Mouse (Mus musculus) left cerebral cortex, postnatal 4 days (tissue): ENCODE measurements at regions not wholly inside any gene's neighbourhood (a gene's known extent, or its start where the extent isn't known, plus 50 kb on each side); places are given as distances from the start of the nearest gene placed in this dataset.

Experiments used
- DNase-seq: peaks from one replicate; pipeline ENCODE4 v3.0.0-alpha.2; 2022
- intact Hi-C: fragments of 180-260 bp; cut with DNase I; formaldehyde crosslinking; loops from one replicate; pipeline ENCODE4 v1.15.1; 2025

- intact Hi-C loops, result no loop called here
- DNase-seq, result no peak
Measured at GRCm38 (mm10) chr4:66622650-66623394, 204.6 kb upstream of the Tlr4 start.

- DNase-seq, result no peak
- intact Hi-C loops, result no loop called here
Measured at GRCm38 (mm10) chr4:66618811-66619440, 208.5 kb upstream of the Tlr4 start.

- no peak for DNase-seq
- intact Hi-C loops, result no loop called here
Measured at GRCm38 (mm10) chr4:66617743-66618736, 209.3 kb upstream of the Tlr4 start.

- no peak for DNase-seq
- intact Hi-C loops, result no loop called here
Measured at GRCm38 (mm10) chr4:66617101-66617500, 210.3 kb upstream of the Tlr4 start.

- DNase-seq, result no peak
- intact Hi-C loops, result no loop called here
Measured at GRCm38 (mm10) chr4:66604849-66605248, 200.4 kb upstream of the Astn2 start.

- DNase-seq, result no peak
- intact Hi-C loops, result no loop called here
Measured at GRCm38 (mm10) chr4:66598737-66599136, 194.3 kb upstream of the Astn2 start.

GRCm38 (mm10) chr4:66586647-66587046, 182.2 kb upstream of the Astn2 start:
- intact Hi-C loops, result no loop called here
- DNase-seq, result no peak

- intact Hi-C loops, result no loop called here
- DNase-seq, result no peak
Measured at GRCm38 (mm10) chr4:66586166-66586565, 181.8 kb upstream of the Astn2 start.

GRCm38 (mm10) chr4:66556936-66557335, 152.5 kb upstream of the Astn2 start:
- intact Hi-C loops, result no loop called here
- no peak for DNase-seq

- intact Hi-C loops, result no loop called here
- peak; percentile 31 for DNase-seq
Measured at GRCm38 (mm10) chr4:66550306-66551104, 146.1 kb upstream of the Astn2 start.

- intact Hi-C loops, result no loop called here
- no peak for DNase-seq
Measured at GRCm38 (mm10) chr4:66542833-66543436, 138.5 kb upstream of the Astn2 start.

GRCm38 (mm10) chr4:66524456-66524855, 120.0 kb upstream of the Astn2 start:
- intact Hi-C loops, result no loop called here
- DNase-seq, result no peak

GRCm38 (mm10) chr4:66523886-66524245, 119.5 kb upstream of the Astn2 start:
- DNase-seq, result no peak
- intact Hi-C loops, result no loop called here

GRCm38 (mm10) chr4:66523238-66523885, 119.0 kb upstream of the Astn2 start:
- DNase-seq, result peak; percentile 86
- intact Hi-C loops, result no loop called here

GRCm38 (mm10) chr4:66522097-66522809, 117.8 kb upstream of the Astn2 start:
- peak; percentile 69 for DNase-seq
- intact Hi-C loops, result no loop called here

- intact Hi-C loops, result no loop called here
- DNase-seq, result no peak
Measured at GRCm38 (mm10) chr4:66520796-66521195, 116.4 kb upstream of the Astn2 start.

- intact Hi-C loops, result no loop called here
- peak; percentile 66 for DNase-seq
Measured at GRCm38 (mm10) chr4:66515815-66516214, 111.4 kb upstream of the Astn2 start.

- peak; percentile 37 for DNase-seq
- intact Hi-C loops, result no loop called here
Measured at GRCm38 (mm10) chr4:66483496-66483895, 79.1 kb upstream of the Astn2 start.
